ENCODE assay signal across 17 mouse cellular contexts in genomic region chr13:95007281-95007680, GRCm38 (mm10). TPM values are rescaled to one million over a fixed set of nuclear protein-coding genes. Genes with fewer than 3 reads are reported as not detected.
DNase-seq lines count a peak whose midpoint lies in the region; ATAC-seq lines count a peak whose summit lies in the region.
"Had no signal": no experiment of that assay in that cellular context is flagged by ENCODE, and none has a peak within 500 bp of the region (broad histone marks: within the 10 kb centered on the region; RNA-seq: fewer than 3 reads in every experiment).

No protein-coding gene starts in this region.

- DNase-seq in 416B (ENCODE audit: low read depth) = peak; percentile 81
- DNase-seq in induced T-regulatory cell, adult 2 months (ENCODE audit: low read depth) = peak; percentile 44
- no peak for DNase-seq in layer of hippocampus, postnatal 10 days (ENCODE audit: low spot score in 2 of 2)
- DNase-seq in right cerebral cortex, adult 2 months (ENCODE audit: low spot score in 2 of 2) = no peak
- DNase-seq in right cerebral cortex, postnatal 10 days (ENCODE audit: low spot score in 2 of 2) = no peak
- DNase-seq: adrenal gland, adult 2 months; adrenal gland, postnatal 25 days; cerebellum, adult 8-10 months; cerebellum, postnatal 14 days; gastrocnemius, postnatal 14 days; heart, adult 2 months; heart, postnatal 14 days had no signal

- peak; percentile 63 for ATAC-seq in CD4-positive, CD25-positive, alpha-beta regulatory T cell, adult 4 months
- ATAC-seq in megakaryocyte progenitor cell, adult 5-6 weeks (replicated peaks; ENCODE audit: poor library complexity) = peak; percentile 39
- ATAC-seq: forebrain, embryonic 16.5 days; hindbrain, postnatal 0 days; Patski had no signal

RNA-seq across cellular contexts. Expression of gene Wdr41, which starts 31.1 kb away (rescaled TPM):
- polyA plus RNA-seq in CD4-positive, CD25-positive, alpha-beta regulatory T cell, adult 4 months (2017; shearing (Covaris generic)) = 1 to 10 TPM; 4.0 to 4.9 TPM
- 27.7 and 29.0 TPM in 2 replicates for total RNA-seq in megakaryocyte progenitor cell, adult 5-6 weeks (2015)
- total RNA-seq in megakaryocyte progenitor cell, adult 5-6 weeks (2017) = 19.1 and 19.4 TPM in 2 replicates
- 10 to 100 TPM; 23.7 to 26.7 TPM for total RNA-seq in layer of hippocampus, postnatal 10 days (2021)

Comparison
In these comparisons a context has a peak if more than half of its experiments do, and no peak if none do; other contexts are left out.
1. DNase-seq: peak in 416B (single experiment) and induced T-regulatory cell, adult 2 months (single experiment); none in layer of hippocampus, postnatal 10 days (0 of 2), right cerebral cortex, adult 2 months (0 of 2) and right cerebral cortex, postnatal 10 days (0 of 2).